Mouse (Mus musculus) monocyte, adult 5-6 weeks (primary cell): Measurements from ENCODE around the gene Dpep2nb. TPM values are rescaled to one million over a fixed set of nuclear protein-coding genes. Genes with fewer than 3 reads are reported as not detected.

Source experiments
- ATAC-seq: fragments of 153-309, 156-312 bp; replicated peaks from 2 replicates; pipeline ENCODE4 v1.8.0; 2017; ENCODE audit warnings: mild to moderate bottlenecking; ENCODE audit not compliant: low TSS enrichment, insufficient number of reproducible peaks, severe bottlenecking, poor library complexity, low FRiP score
- total RNA-seq: library from RNA; stranded (forward); fragments of 200-1000, 200-491, 200-594 nt; gene quantifications from 3 replicates; pipeline ENCODE4 v1.2.3, GENCODE M21; 2017

Gene Dpep2nb
- total RNA-seq, 1 experiment from 2014 or later, result 1.3 TPM

GRCm38 (mm10) chr8:105966692-105967311, 39.0 kb downstream of the Dpep2nb start:
- ATAC-seq, result no peak

- ATAC-seq, result 0 out of 2 replicates have a peak, but pooled peaks have one; percentile 14
Observed at GRCm38 (mm10) chr8:105965905-105966341, 39.9 kb downstream of the Dpep2nb start, which contains the start of gene Slc12a4. Slc12a4 (minus strand) TSS chr8:105966097.

- peak; percentile 28 for ATAC-seq
Observed at GRCm38 (mm10) chr8:105965266-105965904, 40.4 kb downstream of the Dpep2nb start.

- ATAC-seq, result no peak
Observed at GRCm38 (mm10) chr8:105964506-105965265, 41.1 kb downstream of the Dpep2nb start.

- no peak for ATAC-seq
Observed at GRCm38 (mm10) chr8:105961536-105961935, 44.2 kb downstream of the Dpep2nb start.

- ATAC-seq, result no peak
Observed at GRCm38 (mm10) chr8:105961101-105961500, 44.7 kb downstream of the Dpep2nb start.

GRCm38 (mm10) chr8:105959350-105959749, 46.4 kb downstream of the Dpep2nb start:
- no peak for ATAC-seq

GRCm38 (mm10) chr8:105957813-105958212, 48.0 kb downstream of the Dpep2nb start:
- ATAC-seq, result no peak

- no peak for ATAC-seq
Observed at GRCm38 (mm10) chr8:105956556-105956955, 49.2 kb downstream of the Dpep2nb start.

- no peak for ATAC-seq
Observed at GRCm38 (mm10) chr8:105951057-105951659, 54.6 kb downstream of the Dpep2nb start.

GRCm38 (mm10) chr8:105949350-105949749, 56.4 kb downstream of the Dpep2nb start:
- no peak for ATAC-seq

Other genes starting within 250 kb of the Dpep2nb start
- 0.21 to 2.7 TPM in 2 of 3 replicates, not detected in the other for gene Gfod2, start 247.3 kb downstream of the Dpep2nb start, total RNA-seq
- 11.8 to 19.7 TPM (median 13.0 TPM) in 3 replicates for gene Ranbp10, start 178.6 kb downstream of the Dpep2nb start, total RNA-seq
- 0.19 TPM in 1 of 3 replicates, not detected in the others for gene Tsnaxip1, start 178.2 kb downstream of the Dpep2nb start, total RNA-seq
- 3.6 to 7.3 TPM (median 5.4 TPM) in 3 replicates for gene Cenpt, start 152.7 kb downstream of the Dpep2nb start, total RNA-seq
- 12.3 to 21.2 TPM (median 20.9 TPM) in 3 replicates for gene Thap11, start 150.8 kb downstream of the Dpep2nb start, total RNA-seq
- 20.2 to 38.8 TPM (median 28.6 TPM) in 3 replicates for gene Nutf2, start 145.4 kb downstream of the Dpep2nb start, total RNA-seq
- 29.2 to 48.9 TPM (median 46.8 TPM) in 3 replicates for gene Edc4, start 125.1 kb downstream of the Dpep2nb start, total RNA-seq
- 3.6 TPM in 1 of 3 replicates, not detected in the others for gene Nrn1l, start 112.4 kb downstream of the Dpep2nb start, total RNA-seq
- gene Pskh1, start 105.5 kb downstream of the Dpep2nb start, total RNA-seq, result 11.4 to 15.3 TPM (median 11.6 TPM) in 3 replicates
- not detected in 3 replicates for gene Ctrl, start 72.1 kb downstream of the Dpep2nb start, total RNA-seq
- gene Psmb10, start 67.5 kb downstream of the Dpep2nb start, total RNA-seq, result 98.5 to 154 TPM (median 99.0 TPM) in 3 replicates
- gene Lcat, start 62.6 kb downstream of the Dpep2nb start, total RNA-seq, result not detected in 3 replicates
- gene Slc12a4, start 39.9 kb downstream of the Dpep2nb start, total RNA-seq, result 2.7 to 13.5 TPM (median 8.1 TPM) in 3 replicates
- 0.96 to 1.7 TPM (median 0.97 TPM) in 3 replicates for gene Dpep3, start 26.5 kb downstream of the Dpep2nb start, total RNA-seq
- 4.4 to 16.1 TPM (median 14.3 TPM) in 3 replicates for gene Dus2, start 14.6 kb downstream of the Dpep2nb start, total RNA-seq
- gene Ddx28, start 5.9 kb upstream of the Dpep2nb start, total RNA-seq, result 25.7 to 34.8 TPM (median 33.9 TPM) in 3 replicates
- gene Nfatc3, start 52.9 kb upstream of the Dpep2nb start, total RNA-seq, result 69.7 to 114 TPM (median 95.6 TPM) in 3 replicates
- gene Esrp2, start 131.0 kb upstream of the Dpep2nb start, total RNA-seq, result not detected in 3 replicates
- gene Pla2g15, start 144.4 kb upstream of the Dpep2nb start, total RNA-seq, result 7.7 to 8.6 TPM (median 8.2 TPM) in 3 replicates
- 11.1 to 13.3 TPM (median 13.1 TPM) in 3 replicates for gene Slc7a6, start 162.9 kb upstream of the Dpep2nb start, total RNA-seq
- gene Slc7a6os, start 205.0 kb upstream of the Dpep2nb start, total RNA-seq, result 65.9 to 77.4 TPM (median 66.8 TPM) in 3 replicates
- gene Prmt7, start 205.0 kb upstream of the Dpep2nb start, total RNA-seq, result 9.3 to 14.4 TPM (median 10.9 TPM) in 3 replicates